Mouse (Mus musculus) small intestine, adult 2 months (tissue): ENCODE results near the gene St6galnac3.

ENCODE experiments used
- CTCF ChIP-seq: fragments of 200-500 bp; IDR thresholded peaks from 2 replicates; pipeline ENCODE4 v1.5.1; 2012; ENCODE audit warnings: low read depth, mild to moderate bottlenecking, control low read depth, inconsistent platforms, low read length, moderate library complexity, mixed read lengths; ENCODE audit not compliant: insufficient replicate concordance, insufficient read length; ENCODE audit errors: extremely low read depth
- POLR2A ChIP-seq: fragments of 200-500 bp; IDR thresholded peaks from 2 replicates; pipeline ENCODE4 v1.6.1; 2012; ENCODE audit warnings: low read depth, mild to moderate bottlenecking, control low read depth, inconsistent platforms, low read length, moderate library complexity

- no peak for TF ChIP-seq CTCF
- TF ChIP-seq POLR2A = no peak
Measured at GRCm38 (mm10) chr3:153255910-153256309, 469.1 kb downstream of the St6galnac3 start.
